Mouse (Mus musculus) right cerebral cortex, postnatal 25 days (tissue): ENCODE data around the gene Insr.
A peak's percentile ranks its signal among the peaks of the same experiment; 100 is the strongest.
"Not testable (repeated sequence)": the region's sequence is repeated elsewhere in the genome, so short reads cannot be mapped to it uniquely, and the experiment has no call there.

Experiments
- DNase-seq: peaks from one replicate; pipeline ENCODE4 v3.0.0; 2022

Gene Insr

GRCm38 (mm10) chr8:3278934-3279720 is at the start of gene Insr:
Insr (minus strand) TSS chr8:3279617.
- peak; percentile 93 for DNase-seq

GRCm38 (mm10) chr8:3327538-3328245 is 48.3 kb upstream of the Insr start:
- DNase-seq = no peak

- no peak for DNase-seq
These were observed 47.6 kb upstream of the Insr start for GRCm38 (mm10) chr8:3327056-3327455.

GRCm38 (mm10) chr8:3324253-3324652 is 44.8 kb upstream of the Insr start:
- DNase-seq = no peak

- not testable (repeated sequence) for DNase-seq
These were observed 39.9 kb upstream of the Insr start for GRCm38 (mm10) chr8:3319267-3319666.

GRCm38 (mm10) chr8:3316585-3316984 is 37.2 kb upstream of the Insr start:
- no peak for DNase-seq

- DNase-seq = no peak
These were observed 34.9 kb upstream of the Insr start for GRCm38 (mm10) chr8:3314345-3314744.

GRCm38 (mm10) chr8:3313843-3314242 is 34.4 kb upstream of the Insr start:
- no peak for DNase-seq

GRCm38 (mm10) chr8:3313417-3313816 is 34.0 kb upstream of the Insr start:
- DNase-seq = not testable (repeated sequence)

GRCm38 (mm10) chr8:3311482-3311881 is 32.1 kb upstream of the Insr start:
- no peak for DNase-seq

GRCm38 (mm10) chr8:3309636-3310035 is 30.2 kb upstream of the Insr start:
- no peak for DNase-seq

GRCm38 (mm10) chr8:3308205-3308800 is 28.9 kb upstream of the Insr start:
- DNase-seq = not testable (repeated sequence)

- no peak for DNase-seq
These were observed 22.7 kb upstream of the Insr start for GRCm38 (mm10) chr8:3302131-3302530.

GRCm38 (mm10) chr8:3299322-3299721 is 19.9 kb upstream of the Insr start:
- no peak for DNase-seq

- DNase-seq = no peak
These were observed 6.4 kb upstream of the Insr start for GRCm38 (mm10) chr8:3285824-3286223.

- no peak for DNase-seq
These were observed 5.2 kb upstream of the Insr start for GRCm38 (mm10) chr8:3284656-3285055.

- DNase-seq = no peak
These were observed 1.9 kb upstream of the Insr start for GRCm38 (mm10) chr8:3281296-3281695.

- peak; percentile 24 for DNase-seq
These were observed 971 bp upstream of the Insr start for GRCm38 (mm10) chr8:3280266-3280910.

GRCm38 (mm10) chr8:3279721-3280077 is 282 bp upstream of the Insr start:
- DNase-seq = no peak

GRCm38 (mm10) chr8:3278181-3278820 is 1.1 kb downstream of the Insr start:
- DNase-seq = no peak

- no peak for DNase-seq
These were observed 2.2 kb downstream of the Insr start for GRCm38 (mm10) chr8:3277266-3277665.

GRCm38 (mm10) chr8:3276009-3276408 is 3.4 kb downstream of the Insr start:
- no peak for DNase-seq

GRCm38 (mm10) chr8:3275189-3275588 is 4.2 kb downstream of the Insr start:
- DNase-seq = no peak
